9 mouse cellular contexts compared by ENCODE assay signal in genomic region chr10:116773846-116774750, GRCm38 (mm10).
DNase-seq lines count a peak whose midpoint lies in the region; ATAC-seq lines count a peak whose summit lies in the region.
"Had no signal": no experiment of that assay in that cellular context is flagged by ENCODE, and none has a peak within 500 bp of the region (broad histone marks: within the 10 kb centered on the region; RNA-seq: fewer than 3 reads in every experiment).

No protein-coding gene starts in this region.

- no peaks in the 10 kb centered on the region for H3K4me1 ChIP-seq in forebrain, embryonic 14.5 days (ENCODE audit: control insufficient read depth, insufficient read depth, low read length)
- H3K4me1 ChIP-seq in forebrain, embryonic 13.5 days = peaks cover 12% of the 10 kb centered on the region
- peaks cover 13% of the 10 kb centered on the region for H3K4me1 ChIP-seq in hindbrain, embryonic 12.5 days
- H3K4me1 ChIP-seq in kidney, embryonic 15.5 days = peaks cover 19% of the 10 kb centered on the region

- WGBS in forebrain, embryonic 14.5 days = 63% methylated on average over 15 of the region's 15 CpGs
- WGBS in forebrain, embryonic 13.5 days = 63% methylated on average over 15 of the region's 15 CpGs
- 46% methylated on average over 15 of the region's 15 CpGs for WGBS in hindbrain, embryonic 12.5 days
- 46% methylated on average over 15 of the region's 15 CpGs for WGBS in kidney, embryonic 15.5 days

- no peak for ATAC-seq in forebrain, embryonic 14.5 days
- ATAC-seq in forebrain, embryonic 13.5 days = no peak
- ATAC-seq in hindbrain, embryonic 12.5 days (ENCODE audit: low FRiP score) = peak; percentile 56; the same call in 1 of the 2 replicates
- no peak for ATAC-seq in kidney, embryonic 15.5 days (replicated peaks; ENCODE audit: low FRiP score)

- no peak overlapping the region for H3K27ac ChIP-seq in forebrain, embryonic 14.5 days (ENCODE audit: low read depth, low read length)
- H3K27ac ChIP-seq in forebrain, embryonic 13.5 days = no peak overlapping the region
- H3K27ac ChIP-seq in hindbrain, embryonic 12.5 days = peak overlapping the region; percentile 52
- H3K27ac ChIP-seq in kidney, embryonic 15.5 days = no peak overlapping the region

- H3K36me3 ChIP-seq in forebrain, embryonic 14.5 days (ENCODE audit: control insufficient read depth, insufficient read depth, low read length) = no peaks in the 10 kb centered on the region
- H3K36me3 ChIP-seq in forebrain, embryonic 13.5 days (ENCODE audit: poor library complexity, severe bottlenecking) = no peaks in the 10 kb centered on the region
- H3K36me3 ChIP-seq in hindbrain, embryonic 12.5 days = no peaks in the 10 kb centered on the region
- no peaks in the 10 kb centered on the region for H3K36me3 ChIP-seq in kidney, embryonic 15.5 days

- no peak overlapping the region for H3K4me2 ChIP-seq in forebrain, embryonic 14.5 days (ENCODE audit: low read length)
- H3K4me2 ChIP-seq in forebrain, embryonic 13.5 days = no peak overlapping the region
- H3K4me2 ChIP-seq in hindbrain, embryonic 12.5 days (replicated peaks) = no peak overlapping the region
- H3K4me2 ChIP-seq in kidney, embryonic 15.5 days = no peak overlapping the region

- DNase-seq in forebrain, embryonic 14.5 days (ENCODE audit: low spot score) = peak; percentile 19
- DNase-seq in adipocyte (ENCODE audit: low spot score) = peak; percentile 12
- peak; percentile 56 for DNase-seq in cerebellum, adult 8-10 months
- no peak for DNase-seq in thymus, postnatal 25 days
- DNase-seq in right cerebral cortex, postnatal 25 days = no peak
- DNase-seq: kidney, adult 8-10 months had no signal

- no peaks in the 10 kb centered on the region for H3K27me3 ChIP-seq in forebrain, embryonic 14.5 days (replicated peaks; ENCODE audit: control insufficient read depth, insufficient read depth, low read length)
- no peaks in the 10 kb centered on the region for H3K27me3 ChIP-seq in forebrain, embryonic 13.5 days
- H3K27me3 ChIP-seq in hindbrain, embryonic 12.5 days = no peaks in the 10 kb centered on the region
- no peaks in the 10 kb centered on the region for H3K27me3 ChIP-seq in kidney, embryonic 15.5 days

- H3K9ac ChIP-seq in forebrain, embryonic 14.5 days (ENCODE audit: low read length) = no peak overlapping the region
- no peak overlapping the region for H3K9ac ChIP-seq in forebrain, embryonic 13.5 days
- H3K9ac ChIP-seq in hindbrain, embryonic 12.5 days = no peak overlapping the region
- H3K9ac ChIP-seq in kidney, embryonic 15.5 days = no peak overlapping the region

- no peak overlapping the region for H3K4me3 ChIP-seq in forebrain, embryonic 14.5 days (ENCODE audit: low read depth, low read length)
- H3K4me3 ChIP-seq in forebrain, embryonic 13.5 days = no peak overlapping the region
- no peak overlapping the region for H3K4me3 ChIP-seq in hindbrain, embryonic 12.5 days
- no peak overlapping the region for H3K4me3 ChIP-seq in kidney, embryonic 15.5 days (replicated peaks)

- H3K9me3 ChIP-seq in forebrain, embryonic 14.5 days (replicated peaks; ENCODE audit: control insufficient read depth, low read length) = no peaks in the 10 kb centered on the region
- no peaks in the 10 kb centered on the region for H3K9me3 ChIP-seq in forebrain, embryonic 13.5 days (replicated peaks)
- H3K9me3 ChIP-seq in hindbrain, embryonic 12.5 days (replicated peaks) = no peaks in the 10 kb centered on the region
- H3K9me3 ChIP-seq in kidney, embryonic 15.5 days (replicated peaks) = no peaks in the 10 kb centered on the region

Comparison
In these comparisons a context has a peak if more than half of its experiments do, and no peak if none do; other contexts are left out.
1. DNase-seq: peak in forebrain, embryonic 14.5 days (single experiment), adipocyte (single experiment) and cerebellum, adult 8-10 months (single experiment); none in thymus, postnatal 25 days (single experiment) and right cerebral cortex, postnatal 25 days (single experiment).